Mouse (Mus musculus): ENCODE results near the gene Nt5dc3. TPM values are rescaled to one million over a fixed set of nuclear protein-coding genes. Genes with fewer than 3 reads are reported as not detected.
A peak's percentile ranks its signal among the peaks of the same experiment; 100 is the strongest.

Nt5dc3 gene
- total RNA-seq, 2 experiments from 2014 or later = 44.4 to 53.9 TPM

- DNase-seq = peak; percentile 27 to 44
- intact Hi-C loops (cut with DNase I) = no loop called here
Observed at GRCm38 (mm10) chr10:86810000-86810399, 31.2 kb downstream of the Nt5dc3 start.

- no peak for DNase-seq
- intact Hi-C loops (cut with DNase I) = no loop called here
Observed at GRCm38 (mm10) chr10:86810612-86811011, 31.8 kb downstream of the Nt5dc3 start.

- intact Hi-C loops (cut with DNase I) = no loop called here
- DNase-seq = no peak
Observed at GRCm38 (mm10) chr10:86814292-86815131, 35.7 kb downstream of the Nt5dc3 start.

GRCm38 (mm10) chr10:86815133-86815532, 36.3 kb downstream of the Nt5dc3 start:
- intact Hi-C loops (cut with DNase I) = no loop called here
- no peak for DNase-seq

- no peak for DNase-seq
- intact Hi-C loops (cut with DNase I) = no loop called here
Observed at GRCm38 (mm10) chr10:86819649-86820165, 40.9 kb downstream of the Nt5dc3 start.

GRCm38 (mm10) chr10:86821014-86821413, 42.2 kb downstream of the Nt5dc3 start:
- DNase-seq = no peak
- intact Hi-C loops (cut with DNase I) = no loop called here

GRCm38 (mm10) chr10:86824093-86824492, 45.3 kb downstream of the Nt5dc3 start:
- intact Hi-C loops (cut with DNase I) = no loop called here

GRCm38 (mm10) chr10:86824871-86825270, 46.1 kb downstream of the Nt5dc3 start:
- intact Hi-C loops (cut with DNase I) = loop anchor here (5.0 kb wide), 1 partner anchor 43 kb away; no protein-coding TSS in a partner anchor
- DNase-seq = no peak

More at GRCm38 (mm10) chr10:86824093-86824492, 45.3 kb downstream of the Nt5dc3 start:
- no peak for DNase-seq

GRCm38 (mm10) chr10:86825871-86826522, 47.2 kb downstream of the Nt5dc3 start:
- peak; percentile 60 to 67 for DNase-seq
- intact Hi-C loops (cut with DNase I) = loop anchor here (5.0 kb wide), 1 partner anchor 44 kb away; no protein-coding TSS in a partner anchor

GRCm38 (mm10) chr10:86826929-86827328, 48.1 kb downstream of the Nt5dc3 start:
- intact Hi-C loops (cut with DNase I) = loop anchor here (5.0 kb wide), 1 partner anchor 45 kb away; no protein-coding TSS in a partner anchor
- DNase-seq = no peak

GRCm38 (mm10) chr10:86828221-86829135, 49.7 kb downstream of the Nt5dc3 start:
- intact Hi-C loops (cut with DNase I) = loop anchor here (5.0 kb wide), 1 partner anchor 46 kb away; no protein-coding TSS in a partner anchor
- no peak for DNase-seq

- intact Hi-C loops (cut with DNase I) = loop anchor here (5.0 kb wide), 1 partner anchor 47 kb away; no protein-coding TSS in a partner anchor
- DNase-seq = no peak
Observed at GRCm38 (mm10) chr10:86829515-86829914, 50.7 kb downstream of the Nt5dc3 start.

- DNase-seq = no peak
- intact Hi-C loops (cut with DNase I) = no loop called here
Observed at GRCm38 (mm10) chr10:86836784-86837183, 58.0 kb downstream of the Nt5dc3 start.

- intact Hi-C loops (cut with DNase I) = no loop called here
- no peak for DNase-seq
Observed at GRCm38 (mm10) chr10:86838827-86839226, 60.0 kb downstream of the Nt5dc3 start.

GRCm38 (mm10) chr10:86842659-86843058, 63.9 kb downstream of the Nt5dc3 start:
- intact Hi-C loops (cut with DNase I) = no loop called here
- DNase-seq = no peak

GRCm38 (mm10) chr10:86846926-86847467, 68.2 kb downstream of the Nt5dc3 start:
- intact Hi-C loops (cut with DNase I) = no loop called here
- DNase-seq = no peak

- intact Hi-C loops (cut with DNase I) = no loop called here
- no peak for DNase-seq
Observed at GRCm38 (mm10) chr10:86849087-86849486, 70.3 kb downstream of the Nt5dc3 start.

GRCm38 (mm10) chr10:86849508-86849907, 70.7 kb downstream of the Nt5dc3 start:
- DNase-seq = no peak
- intact Hi-C loops (cut with DNase I) = no loop called here

GRCm38 (mm10) chr10:86852160-86852559, 73.4 kb downstream of the Nt5dc3 start:
- DNase-seq = no peak
- intact Hi-C loops (cut with DNase I) = no loop called here

- no peak for DNase-seq
- intact Hi-C loops (cut with DNase I) = no loop called here
Observed at GRCm38 (mm10) chr10:86853433-86853832, 74.6 kb downstream of the Nt5dc3 start.

All from gastrocnemius, postnatal 36 days (tissue).